Mouse (Mus musculus): ENCODE measurements around the gene Trp53bp2. TPM values are rescaled to one million over a fixed set of nuclear protein-coding genes. Genes with fewer than 3 reads are reported as not detected.
A peak's percentile ranks its signal among the peaks of the same experiment; 100 is the strongest.

The Trp53bp2 gene
- total RNA-seq, 2 experiments from 2014 or later, result 19.6 to 21.6 TPM

DNA sequence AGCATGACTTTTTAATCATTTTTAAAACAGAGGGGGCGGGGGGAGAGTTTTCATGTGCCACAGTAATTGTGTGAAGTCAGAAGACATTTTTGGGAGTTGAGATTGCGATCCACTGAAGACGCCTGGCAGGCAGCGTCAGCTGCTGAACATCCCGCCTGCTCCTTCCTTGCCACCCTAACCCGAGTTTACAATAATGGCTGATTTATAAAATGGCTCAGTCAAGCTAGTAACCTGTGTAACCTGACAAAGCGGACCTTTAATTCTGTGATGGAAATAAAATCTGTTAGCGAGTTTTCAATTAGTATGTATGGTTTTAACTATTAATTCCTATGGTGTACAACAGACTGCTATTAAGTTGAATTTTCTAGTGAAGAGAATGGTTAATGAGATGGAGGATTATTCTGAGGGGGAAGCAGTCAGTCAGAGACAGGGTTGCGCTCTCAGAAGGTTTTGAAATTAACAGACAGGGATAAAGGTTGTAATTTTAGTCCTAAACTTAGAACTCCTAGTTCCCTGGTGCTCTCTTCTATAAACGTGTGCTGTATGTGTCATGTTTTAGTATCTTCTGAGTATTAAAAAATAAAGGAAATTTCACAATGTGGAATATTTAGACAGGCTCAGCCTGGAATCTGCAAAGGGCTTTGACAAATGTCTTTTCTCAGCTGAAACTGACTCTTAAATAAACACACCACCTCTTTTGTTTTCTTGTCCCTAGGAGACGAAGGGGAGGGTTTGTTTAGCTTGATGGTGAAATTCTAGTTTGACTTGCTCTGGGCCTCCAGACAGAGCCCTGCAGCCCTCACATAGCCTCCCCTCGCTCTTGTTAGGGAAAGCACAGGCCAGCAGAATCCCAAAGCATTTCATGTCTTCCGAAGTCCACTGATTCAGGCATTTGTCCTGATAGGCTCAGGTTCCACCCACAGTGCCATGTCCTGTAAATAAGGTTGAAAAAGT, 51.6 kb downstream of the Trp53bp2 start:
- DNase-seq (ENCODE audit: low spot score in 2 of 2), result no peak

DNA sequence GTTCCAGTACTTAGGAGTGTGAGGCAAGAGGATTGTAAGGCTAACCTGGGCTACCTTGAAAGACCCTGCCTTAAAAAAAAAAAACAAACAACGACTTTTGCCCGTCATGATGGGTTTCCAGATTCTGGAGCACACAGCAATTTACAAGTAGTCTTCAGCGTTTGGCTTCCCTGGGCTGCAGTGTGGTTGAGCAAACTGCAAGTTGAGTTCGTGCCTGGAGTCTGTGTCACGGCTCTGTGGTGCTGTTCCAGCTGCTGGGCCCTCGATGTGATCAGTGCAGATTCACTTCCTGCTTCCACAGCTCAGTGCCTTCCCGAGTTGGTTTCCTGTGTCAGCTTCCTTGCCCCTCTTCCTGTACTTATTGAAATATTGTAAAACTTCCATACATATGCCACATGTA, 52.3 kb downstream of the Trp53bp2 start:
- no peak for DNase-seq (ENCODE audit: low spot score in 2 of 2)

DNA sequence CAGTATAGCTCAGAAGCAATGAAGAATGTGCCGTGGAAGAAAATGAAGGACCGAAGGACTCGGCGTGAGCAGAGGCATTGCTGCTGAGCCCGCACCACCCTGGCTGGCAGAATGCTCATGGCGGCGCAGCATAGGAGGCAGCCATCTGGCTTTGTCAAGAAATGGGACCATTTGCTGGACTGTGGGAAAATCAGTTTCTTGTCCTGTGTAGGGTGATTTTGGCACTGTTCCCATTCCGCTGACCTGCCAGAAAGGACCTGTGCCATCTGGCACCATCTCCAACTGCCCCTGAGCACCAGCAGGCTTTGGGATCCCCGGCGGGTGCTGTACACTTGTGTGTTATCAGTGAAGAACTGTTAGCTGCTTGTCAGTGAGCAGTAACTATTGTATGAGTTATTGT, 52.8 kb downstream of the Trp53bp2 start:
- no peak for DNase-seq (ENCODE audit: low spot score in 2 of 2)

DNA sequence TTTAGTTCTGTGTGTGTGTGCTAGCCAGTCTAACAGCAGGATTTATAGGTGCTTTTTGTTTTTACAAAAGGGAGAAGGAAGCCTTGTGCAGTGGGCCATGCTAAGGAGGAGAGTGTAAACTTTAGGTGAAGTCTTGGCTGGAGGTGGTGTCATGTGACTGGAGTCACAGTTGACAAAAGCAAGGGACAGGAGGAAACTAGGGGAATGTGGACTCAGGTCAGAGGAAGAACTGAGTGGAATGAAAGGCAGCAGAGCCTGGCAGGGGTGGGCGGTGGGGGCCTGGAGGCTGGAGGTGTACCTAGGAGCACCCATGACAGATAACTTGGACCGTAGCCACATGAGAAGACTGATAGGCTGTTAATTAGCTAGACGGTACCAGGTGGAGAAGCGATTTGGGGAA, 56.3 kb downstream of the Trp53bp2 start:
- DNase-seq (ENCODE audit: low spot score in 2 of 2), result no peak

DNA sequence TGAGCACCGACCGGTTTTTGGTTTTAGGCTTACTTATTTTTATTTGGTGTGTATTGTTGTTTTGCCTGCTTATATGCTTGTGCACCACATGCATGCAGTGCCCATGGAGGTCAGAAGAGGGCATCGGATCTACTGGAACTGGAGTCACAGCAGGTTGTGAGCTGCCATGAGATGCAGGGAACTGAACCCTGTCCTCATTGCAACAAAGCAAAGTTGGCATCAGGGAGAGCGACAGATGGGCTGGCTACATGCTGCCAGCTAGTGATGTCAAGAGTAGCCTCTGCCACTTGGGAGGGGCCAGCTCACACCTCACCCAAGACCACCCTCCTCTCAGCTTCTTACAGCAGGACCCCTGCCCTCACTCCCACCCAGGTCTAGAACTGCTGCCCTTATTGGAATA, 57.0 kb downstream of the Trp53bp2 start:
- DNase-seq (ENCODE audit: low spot score in 2 of 2), result no peak

DNA sequence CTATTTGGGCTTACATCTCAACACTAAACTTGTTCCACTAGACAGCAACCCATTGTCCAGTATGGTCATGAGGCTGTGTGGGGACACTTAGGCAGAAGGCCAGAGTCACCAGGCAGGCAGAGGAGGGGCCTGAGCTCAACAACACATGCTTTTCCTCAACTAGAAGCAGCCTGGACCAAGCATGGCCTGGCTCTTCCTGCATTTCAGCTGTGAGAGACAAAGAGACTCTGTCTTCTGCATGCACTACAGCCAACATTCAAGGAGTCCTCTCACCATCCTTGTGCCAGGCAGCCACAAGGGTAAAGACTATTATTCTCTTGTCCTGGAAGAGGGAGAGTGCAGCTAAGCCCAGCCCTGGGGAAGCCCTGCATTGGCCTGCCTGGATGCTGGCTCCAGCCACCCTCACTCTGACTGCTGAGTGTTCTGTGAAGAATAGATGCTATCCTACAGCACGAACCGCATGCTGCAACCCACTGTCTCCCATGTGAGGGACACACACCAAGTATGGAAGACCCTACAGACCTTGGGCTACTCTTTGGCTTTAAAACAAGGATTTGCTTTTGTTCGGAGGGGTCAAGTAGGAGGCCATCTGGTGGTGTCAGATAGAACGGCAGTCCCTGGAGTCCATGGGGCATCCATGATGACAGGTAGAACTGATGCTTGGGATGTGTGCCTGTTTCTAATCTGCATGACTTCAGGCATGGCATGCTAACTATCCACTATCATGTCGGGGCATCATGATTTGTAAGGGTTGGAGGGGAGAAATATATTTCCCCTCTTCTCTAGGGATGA, 66.2 kb downstream of the Trp53bp2 start:
- DNase-seq (ENCODE audit: low spot score in 2 of 2), result no peak

DNA sequence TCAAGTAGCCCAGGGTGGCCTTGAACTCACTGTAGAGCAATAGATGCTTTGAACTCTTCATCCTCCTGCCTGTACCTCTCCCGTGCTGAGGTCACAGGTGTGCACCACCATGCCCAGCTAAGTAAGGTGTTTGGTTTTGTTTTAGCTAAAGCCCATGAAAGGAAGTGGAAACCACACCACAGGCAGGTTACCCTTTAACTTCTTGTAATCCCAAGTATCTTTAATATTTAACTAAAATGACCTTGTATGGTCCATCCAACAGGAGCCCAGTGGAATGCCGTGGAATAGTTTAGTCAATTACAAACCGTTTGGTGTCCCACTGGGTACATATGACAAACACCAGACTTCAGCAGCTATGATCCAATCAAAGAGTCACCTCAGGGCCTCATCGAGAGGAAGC, 70.0 kb downstream of the Trp53bp2 start:
- DNase-seq (ENCODE audit: low spot score in 2 of 2), result no peak

DNA sequence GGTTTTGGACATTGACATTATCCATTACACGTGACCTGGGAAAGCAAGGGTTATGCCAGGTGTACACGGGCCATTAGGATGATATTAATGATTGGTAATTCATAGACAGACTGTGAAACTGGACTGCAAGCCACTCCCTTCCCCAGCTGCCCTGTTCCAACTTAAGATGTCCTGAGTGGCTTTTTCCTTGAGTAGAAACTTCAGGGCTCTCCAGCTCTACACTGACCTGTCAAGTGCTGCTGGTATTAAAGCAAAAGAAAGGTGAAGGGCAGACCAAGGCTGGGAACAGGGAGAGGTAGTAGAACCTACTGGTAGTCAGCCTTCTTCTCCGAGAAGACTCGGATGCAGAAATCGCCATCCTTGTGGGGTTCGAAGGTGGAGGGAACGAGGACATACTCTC, 72.2 kb downstream of the Trp53bp2 start:
- no peak for DNase-seq (ENCODE audit: low spot score in 2 of 2)

DNA sequence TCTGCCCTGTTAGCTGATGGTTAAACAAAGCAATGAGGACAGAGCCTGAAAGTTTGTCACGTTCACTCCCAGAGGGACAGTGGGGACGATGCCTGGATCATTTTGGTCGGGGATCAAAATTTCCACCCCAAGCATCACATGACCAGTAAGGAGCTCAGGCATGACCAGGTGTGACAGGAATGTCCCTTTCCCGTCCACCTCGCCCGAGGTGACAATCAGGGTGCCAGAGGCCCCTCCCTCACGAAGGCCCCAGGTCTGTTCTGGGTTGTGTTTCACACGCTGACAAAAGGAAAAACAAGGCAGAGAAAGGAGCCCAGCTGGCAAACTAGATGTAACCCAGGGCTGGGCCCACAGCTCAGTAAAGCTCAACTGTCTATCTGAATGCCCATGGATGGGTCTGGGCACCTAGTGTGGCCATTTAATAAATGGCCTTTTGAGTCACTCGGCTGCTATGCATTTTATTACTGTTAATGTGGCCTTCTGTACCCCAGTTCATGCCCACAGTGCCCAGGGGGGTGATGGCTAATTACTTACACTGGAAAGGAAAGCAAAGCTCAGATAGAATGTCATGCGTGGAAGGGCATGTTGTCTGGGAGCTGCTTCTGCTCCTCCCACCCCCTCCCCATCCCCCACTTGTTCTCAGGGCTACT, 72.8 kb downstream of the Trp53bp2 start:
- DNase-seq (ENCODE audit: low spot score in 2 of 2), result no peak

DNA sequence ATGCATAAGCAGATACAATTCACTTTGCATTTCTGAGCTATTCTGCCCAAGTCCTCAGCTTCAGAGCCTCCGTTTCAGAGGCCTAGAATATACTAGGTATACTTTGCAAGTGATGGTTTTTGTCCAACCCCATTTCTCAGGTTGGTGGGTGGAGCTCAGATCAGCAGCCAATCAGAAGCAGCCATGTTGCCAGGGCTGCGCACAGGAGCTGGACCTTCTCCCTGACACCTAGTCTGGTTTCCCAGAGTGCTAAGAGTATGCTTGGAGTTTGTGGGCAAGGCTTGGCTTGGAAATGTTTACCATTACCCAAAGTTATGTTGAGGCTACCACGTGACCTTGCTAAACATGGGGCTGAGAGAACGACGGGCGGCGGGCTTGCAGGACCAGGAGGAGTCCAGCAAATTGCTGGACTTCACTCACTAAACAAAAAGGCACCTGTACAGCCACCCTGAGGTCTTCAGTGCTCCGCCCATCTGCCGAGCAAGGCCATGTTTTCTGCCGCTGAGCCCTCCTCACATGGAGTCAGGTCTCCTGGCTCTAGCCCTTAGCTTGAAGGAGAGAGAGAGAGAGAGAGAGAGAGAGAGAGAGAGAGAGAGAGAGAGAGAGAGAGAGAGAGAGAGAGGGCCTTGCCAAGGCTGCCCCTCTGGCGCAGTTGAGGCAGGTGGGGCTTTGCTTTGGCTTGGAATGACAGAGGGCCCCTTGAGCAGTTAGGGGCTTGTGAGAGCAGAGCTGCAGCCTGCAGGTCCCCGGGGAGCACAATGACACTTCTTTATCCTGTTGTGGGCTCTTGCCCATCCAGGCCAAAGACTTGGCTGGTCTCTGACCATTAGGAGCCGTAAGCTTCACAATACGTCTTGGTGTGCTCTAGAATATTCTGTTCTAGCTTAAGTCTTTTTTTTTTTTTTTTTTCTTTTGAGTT, 74.3 kb downstream of the Trp53bp2 start:
- DNase-seq (ENCODE audit: low spot score in 2 of 2), result no peak

DNA sequence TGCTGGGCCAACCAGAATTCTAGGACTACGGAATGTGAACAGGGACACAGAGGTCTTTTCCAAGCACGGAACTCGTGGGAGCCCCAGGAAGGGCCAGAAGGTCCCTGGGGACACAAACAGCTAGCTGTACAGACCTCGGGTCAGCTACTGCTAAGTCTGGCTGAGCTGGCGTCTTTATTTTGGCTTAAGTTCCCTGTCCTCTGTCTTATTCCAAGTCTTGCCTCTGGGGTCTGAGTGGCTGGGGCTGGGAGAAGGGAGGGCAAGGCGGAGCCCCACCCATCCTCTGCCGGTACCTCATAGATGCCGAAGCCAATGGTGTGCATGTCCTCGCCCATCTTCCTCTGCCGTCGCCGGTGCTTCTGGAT, 74.9 kb downstream of the Trp53bp2 start:
- DNase-seq (ENCODE audit: low spot score in 2 of 2), result no peak

DNA sequence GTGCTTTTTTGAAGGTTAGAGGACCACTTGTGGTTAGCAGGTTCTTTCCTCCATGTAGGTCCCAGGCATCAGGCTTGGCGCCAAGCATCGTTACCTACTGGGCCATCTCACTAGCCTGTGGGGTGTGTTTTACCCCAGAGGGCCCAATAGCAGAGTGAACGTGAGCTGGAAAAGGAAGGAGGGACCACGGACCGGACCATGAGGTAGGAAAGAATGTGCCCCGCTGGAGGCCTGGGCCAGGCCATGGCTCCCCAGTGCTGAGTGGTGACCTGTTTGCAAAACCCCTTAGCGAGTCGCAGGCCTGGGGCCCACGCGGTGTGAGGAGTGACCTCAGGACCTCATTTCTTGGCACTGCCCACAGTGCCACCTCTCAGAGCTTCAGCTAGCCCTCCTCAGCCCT, 79.5 kb downstream of the Trp53bp2 start:
- no peak for DNase-seq (ENCODE audit: low spot score in 2 of 2)

DNA sequence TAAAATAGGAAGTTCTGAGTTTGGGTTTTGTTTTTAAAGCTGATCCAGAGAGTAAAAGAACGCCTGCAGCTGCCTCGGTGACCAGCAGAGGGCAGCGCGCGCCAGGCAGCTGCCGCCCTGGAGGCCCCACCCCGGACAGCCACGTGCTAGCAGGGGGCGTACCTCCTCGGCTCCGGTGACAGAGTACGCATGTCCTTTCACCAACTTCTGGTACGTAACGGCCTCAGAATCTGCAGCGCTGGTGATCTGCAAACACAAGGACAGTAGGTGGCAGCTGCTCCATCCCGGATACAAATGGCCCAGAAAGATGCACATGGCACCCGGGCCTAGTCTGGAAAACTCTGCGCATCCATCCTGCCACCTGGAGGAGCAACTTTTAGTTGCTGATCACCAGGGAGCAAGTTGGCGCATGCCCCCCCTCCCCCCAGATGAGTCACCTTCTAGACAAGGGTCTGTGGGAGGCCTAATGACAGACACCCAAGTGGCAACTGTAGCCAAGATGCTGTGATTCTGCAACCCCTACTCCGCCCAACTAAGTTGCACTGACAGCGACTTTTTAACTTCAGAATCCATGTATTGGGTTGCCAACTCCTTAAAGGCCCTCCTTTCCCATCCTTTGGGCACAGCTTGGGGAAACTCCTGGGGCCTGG, 81.0 kb downstream of the Trp53bp2 start:
- DNase-seq (ENCODE audit: low spot score in 2 of 2), result peak; percentile 90 to 92

DNA sequence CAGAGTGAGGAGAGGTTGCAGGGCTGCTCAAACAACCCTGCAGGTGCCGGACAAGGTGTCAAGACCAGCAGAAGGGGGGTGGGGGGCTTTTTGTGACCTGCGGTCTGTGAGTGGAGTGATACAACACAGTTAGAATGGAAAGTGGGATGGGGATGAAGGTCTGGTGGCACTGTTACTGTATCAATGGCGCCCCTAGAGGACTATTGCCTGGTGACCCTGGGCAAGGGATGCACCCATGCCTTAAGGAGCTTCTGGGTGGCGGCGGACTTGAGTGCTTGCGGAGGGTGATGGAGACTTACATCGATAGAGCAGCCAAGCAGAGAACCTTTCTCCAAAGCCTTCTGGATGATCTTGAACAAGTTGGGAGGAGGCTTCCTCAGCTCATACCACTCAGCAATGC, 81.6 kb downstream of the Trp53bp2 start:
- no peak for DNase-seq (ENCODE audit: low spot score in 2 of 2)

DNA sequence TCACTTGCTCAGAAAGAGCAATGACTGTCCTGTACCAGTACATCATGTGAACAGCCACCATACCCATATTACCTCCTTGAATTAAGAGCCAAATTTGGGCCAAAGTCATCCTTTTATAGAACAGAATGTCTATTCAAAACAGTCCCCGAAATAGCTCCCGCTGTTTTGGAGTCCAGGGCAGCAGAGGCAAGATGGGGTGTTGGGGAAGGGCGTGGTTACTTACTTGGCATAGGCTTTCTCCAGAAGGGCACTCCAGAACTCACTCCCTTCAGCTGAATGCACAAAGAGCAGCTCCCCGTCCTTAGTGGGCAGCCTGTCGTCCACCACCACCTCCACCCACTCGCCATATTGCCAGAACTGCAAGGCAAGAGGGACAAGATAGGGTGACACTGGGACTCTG, 82.9 kb downstream of the Trp53bp2 start:
- DNase-seq (ENCODE audit: low spot score in 2 of 2), result no peak

DNA sequence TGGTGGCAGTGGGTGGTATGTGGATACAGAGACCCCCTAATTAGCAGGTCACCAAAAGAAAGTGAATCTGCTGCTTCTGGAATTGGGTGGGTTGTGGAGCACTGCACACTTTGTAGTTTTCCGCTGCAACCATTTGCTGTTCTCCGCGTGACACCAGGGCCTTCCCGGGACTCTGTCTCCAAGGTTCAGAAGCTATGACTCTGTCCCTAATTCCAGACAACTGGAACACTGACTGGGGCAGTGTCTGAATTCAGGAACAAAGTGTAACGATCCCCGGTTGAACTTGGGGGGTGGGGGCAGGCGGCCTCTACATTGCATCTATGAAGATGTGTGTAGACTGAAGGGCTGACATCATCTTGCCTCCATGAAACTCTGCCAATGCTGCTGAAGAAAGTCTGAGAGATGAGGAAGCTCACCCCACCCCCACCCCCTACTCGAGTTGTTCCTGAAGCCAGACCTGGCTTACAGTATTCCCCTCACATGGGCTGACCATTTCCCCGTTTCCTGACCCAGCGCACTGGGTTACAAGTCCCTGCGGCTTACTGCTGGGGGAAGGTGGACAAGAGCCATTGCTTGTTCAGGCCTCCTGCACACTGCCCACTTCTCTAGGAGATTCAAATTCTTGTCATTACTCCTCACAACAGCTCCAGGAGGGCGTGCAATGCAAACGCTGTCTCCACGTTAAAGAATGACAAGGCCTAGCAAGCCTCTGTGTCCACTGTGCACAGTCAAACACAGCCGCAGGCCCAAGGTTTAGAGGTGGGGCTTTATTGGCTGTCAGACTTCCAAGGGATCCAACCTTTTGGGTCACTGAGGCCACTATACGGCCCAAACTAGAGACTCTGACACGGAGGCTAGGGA, 85.5 kb downstream of the Trp53bp2 start:
- DNase-seq (ENCODE audit: low spot score in 2 of 2), result no peak

DNA sequence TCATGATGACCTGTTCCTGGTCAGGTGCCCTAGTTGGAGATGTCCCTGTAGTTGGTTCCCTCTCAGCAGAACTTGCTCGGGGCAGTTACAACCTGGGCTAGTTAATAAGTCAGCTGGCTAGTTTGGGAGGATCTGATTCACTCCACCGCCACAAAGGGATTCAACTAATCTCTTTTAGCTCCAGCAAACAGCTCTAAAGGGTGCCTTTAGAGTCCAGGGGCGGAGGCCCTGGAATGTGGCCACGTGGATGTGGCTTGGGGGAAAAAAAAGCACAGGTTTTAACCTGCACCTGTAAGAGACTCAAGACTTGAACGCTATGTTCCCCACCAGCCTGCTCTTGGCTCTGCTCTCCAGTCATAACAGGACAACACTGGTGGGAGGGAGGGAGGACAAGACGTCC, 87.7 kb downstream of the Trp53bp2 start:
- DNase-seq (ENCODE audit: low spot score in 2 of 2), result no peak

DNA sequence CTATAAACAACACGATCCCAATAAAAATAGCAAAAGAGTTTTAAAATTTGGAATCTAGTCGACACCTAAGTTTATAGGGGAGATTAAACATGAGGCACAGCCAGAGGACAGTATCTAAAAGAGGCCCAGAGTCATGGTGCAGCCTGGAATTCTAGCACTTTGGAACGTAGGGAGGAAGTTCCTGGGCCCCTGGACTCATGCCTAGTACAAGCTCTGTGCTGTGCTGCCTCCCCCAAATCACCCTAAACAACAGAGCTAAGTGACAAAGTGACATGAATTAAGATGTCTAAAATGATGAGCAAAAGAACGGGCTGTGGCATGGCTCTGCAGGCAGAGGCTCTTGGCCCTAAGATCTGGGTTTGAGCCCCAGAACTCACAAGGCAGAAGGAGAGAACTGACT, 88.8 kb downstream of the Trp53bp2 start:
- no peak for DNase-seq (ENCODE audit: low spot score in 2 of 2)

DNA sequence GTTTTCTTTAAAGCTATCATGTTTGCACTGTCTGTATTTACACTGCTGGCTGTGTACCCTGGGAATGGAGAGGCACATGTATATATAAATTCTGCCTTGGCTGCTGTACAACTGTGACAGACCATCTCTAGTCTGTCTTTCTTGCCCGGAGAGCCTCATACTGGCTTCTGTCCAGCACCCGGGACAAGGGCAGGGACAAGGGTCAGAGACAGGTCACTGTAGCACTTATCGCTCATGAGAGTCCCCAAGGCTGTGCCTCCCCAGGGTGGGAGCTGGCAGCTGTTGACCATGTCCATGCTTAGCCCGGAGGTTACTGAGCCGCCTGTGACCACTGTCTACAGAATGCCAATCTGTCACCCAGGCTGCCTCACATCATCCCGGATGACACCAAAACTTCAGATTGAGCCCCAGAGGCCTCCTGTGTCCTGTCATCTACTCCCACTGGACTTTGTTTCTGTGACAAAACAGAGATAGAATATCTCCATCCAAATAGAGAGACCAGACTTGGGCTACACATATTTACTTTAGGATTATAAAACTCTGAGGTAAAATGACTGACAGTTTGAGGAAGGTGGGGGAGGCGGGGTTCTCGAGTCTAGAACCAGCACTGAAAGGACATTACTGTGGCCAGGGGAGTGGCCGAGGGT, 90.6 kb downstream of the Trp53bp2 start:
- DNase-seq (ENCODE audit: low spot score in 2 of 2), result no peak
